ENCODE assay signal across 11 mouse cellular contexts in genomic region chr9:103600834-103601233, GRCm38 (mm10).
DNase-seq lines count a peak whose midpoint lies in the region; ATAC-seq and TF ChIP-seq lines count a peak whose summit lies in the region.
"Had no signal": no experiment of that assay in that cellular context is flagged by ENCODE, and none has a peak within 500 bp of the region (broad histone marks: within the 10 kb centered on the region; RNA-seq: fewer than 3 reads in every experiment).

No protein-coding gene starts in this region.

- H3K4me1 ChIP-seq in heart, embryonic 10.5 days, result peaks cover 54% of the 10 kb centered on the region
- no peaks in the 10 kb centered on the region for H3K4me1 ChIP-seq in liver, embryonic 12.5 days
- no peaks in the 10 kb centered on the region for H3K4me1 ChIP-seq in E14TG2a.4 (replicated peaks; ENCODE audit: low read depth, low read length)
- H3K4me1 ChIP-seq: embryonic facial prominence, embryonic 15.5 days; liver, embryonic 15.5 days had no signal

- no peaks in the 10 kb centered on the region for H3K9me3 ChIP-seq in heart, embryonic 10.5 days
- H3K9me3 ChIP-seq in liver, embryonic 12.5 days (replicated peaks), result no peaks in the 10 kb centered on the region
- no peaks in the 10 kb centered on the region for H3K9me3 ChIP-seq in E14TG2a.4 (ENCODE audit: low read length)
- H3K9me3 ChIP-seq: embryonic facial prominence, embryonic 15.5 days; liver, embryonic 15.5 days had no signal

- H3K27ac ChIP-seq in heart, embryonic 10.5 days, result peak overlapping the region; percentile 79
- H3K27ac ChIP-seq in liver, embryonic 12.5 days, result no peak overlapping the region
- H3K27ac ChIP-seq: embryonic facial prominence, embryonic 15.5 days; liver, embryonic 15.5 days had no signal

- no peak for ATAC-seq in liver, embryonic 12.5 days

- WGBS in heart, embryonic 10.5 days, result 54% methylated on average over 3 of the region's 3 CpGs
- 37% methylated on average over 3 of the region's 3 CpGs for WGBS in liver, embryonic 12.5 days (ENCODE audit: insufficient replicate concordance)

- DNase-seq in heart, embryonic 10.5 days (ENCODE audit: low spot score), result no peak
- no peak for DNase-seq in heart, adult 11 months
- DNase-seq in liver (peak; percentile 10), adipocyte (ENCODE audit: low spot score) (no peak)
- peak; percentile 45 for DNase-seq in embryo, embryonic 10.5 days (ENCODE audit: low spot score)
- DNase-seq in frontal cortex, postnatal 36 days (ENCODE audit: low spot score in 2 of 2), result no peak
- DNase-seq: right cerebral cortex, postnatal 25 days had no signal

- H3K9ac ChIP-seq in liver, embryonic 12.5 days, result no peak overlapping the region
- H3K9ac ChIP-seq: embryonic facial prominence, embryonic 15.5 days; liver, embryonic 15.5 days had no signal

- peaks cover 24% of the 10 kb centered on the region for H3K36me3 ChIP-seq in heart, embryonic 10.5 days
- H3K36me3 ChIP-seq in liver, embryonic 12.5 days, result no peaks in the 10 kb centered on the region
- no peaks in the 10 kb centered on the region for H3K36me3 ChIP-seq in E14TG2a.4 (ENCODE audit: insufficient read depth, low read length)
- H3K36me3 ChIP-seq: embryonic facial prominence, embryonic 15.5 days; liver, embryonic 15.5 days had no signal

- TF ChIP-seq CTCF in E14TG2a.4 (conservative IDR thresholded peaks at IDR 0.05; ENCODE audit: low read length), result peak; percentile 36

- H3K4me2 ChIP-seq in liver, embryonic 12.5 days, result no peak overlapping the region
- H3K4me2 ChIP-seq: embryonic facial prominence, embryonic 15.5 days; liver, embryonic 15.5 days had no signal

- H3K4me3 ChIP-seq in heart, embryonic 10.5 days, result no peak overlapping the region
- no peak overlapping the region for H3K4me3 ChIP-seq in liver, embryonic 12.5 days
- no peak overlapping the region for H3K4me3 ChIP-seq in E14TG2a.4 (replicated peaks; ENCODE audit: low read length)
- H3K4me3 ChIP-seq: embryonic facial prominence, embryonic 15.5 days; liver, embryonic 15.5 days had no signal

- no peaks in the 10 kb centered on the region for H3K27me3 ChIP-seq in heart, embryonic 10.5 days (ENCODE audit: insufficient read depth, poor library complexity, severe bottlenecking)
- no peaks in the 10 kb centered on the region for H3K27me3 ChIP-seq in liver, embryonic 12.5 days (replicated peaks)
- no peaks in the 10 kb centered on the region for H3K27me3 ChIP-seq in E14TG2a.4 (ENCODE audit: insufficient read depth, low read length)
- H3K27me3 ChIP-seq: embryonic facial prominence, embryonic 15.5 days; liver, embryonic 15.5 days had no signal

Comparison
In these comparisons a context has a peak if more than half of its experiments do, and no peak if none do; other contexts are left out.
1. DNase-seq: peak in liver (single experiment) and embryo, embryonic 10.5 days (single experiment); none in heart, embryonic 10.5 days (single experiment), heart, adult 11 months (single experiment), frontal cortex, postnatal 36 days (0 of 2) and adipocyte (single experiment).